Mouse (Mus musculus) kidney, adult 8-10 months (tissue): ENCODE measurements around the gene Ung.

Experiments used
- DNase-seq, 2 experiments: peaks; one replicate each; pipeline ENCODE4 v3.0.0; 2022

Gene Ung

GRCm38 (mm10) chr5:114131521-114131840 lies 1.3 kb downstream of the Ung start:
- peak; percentile 71 to 79 for DNase-seq

- DNase-seq = no peak
These were observed 2.7 kb downstream of the Ung start for GRCm38 (mm10) chr5:114132841-114133240.

GRCm38 (mm10) chr5:114134091-114134534 lies 3.9 kb downstream of the Ung start:
- peak; percentile 46 to 50 for DNase-seq

- DNase-seq = no peak
These were observed 5.3 kb downstream of the Ung start for GRCm38 (mm10) chr5:114135516-114135915.

- no peak for DNase-seq
These were observed 7.5 kb downstream of the Ung start for GRCm38 (mm10) chr5:114137481-114138276.

DNA sequence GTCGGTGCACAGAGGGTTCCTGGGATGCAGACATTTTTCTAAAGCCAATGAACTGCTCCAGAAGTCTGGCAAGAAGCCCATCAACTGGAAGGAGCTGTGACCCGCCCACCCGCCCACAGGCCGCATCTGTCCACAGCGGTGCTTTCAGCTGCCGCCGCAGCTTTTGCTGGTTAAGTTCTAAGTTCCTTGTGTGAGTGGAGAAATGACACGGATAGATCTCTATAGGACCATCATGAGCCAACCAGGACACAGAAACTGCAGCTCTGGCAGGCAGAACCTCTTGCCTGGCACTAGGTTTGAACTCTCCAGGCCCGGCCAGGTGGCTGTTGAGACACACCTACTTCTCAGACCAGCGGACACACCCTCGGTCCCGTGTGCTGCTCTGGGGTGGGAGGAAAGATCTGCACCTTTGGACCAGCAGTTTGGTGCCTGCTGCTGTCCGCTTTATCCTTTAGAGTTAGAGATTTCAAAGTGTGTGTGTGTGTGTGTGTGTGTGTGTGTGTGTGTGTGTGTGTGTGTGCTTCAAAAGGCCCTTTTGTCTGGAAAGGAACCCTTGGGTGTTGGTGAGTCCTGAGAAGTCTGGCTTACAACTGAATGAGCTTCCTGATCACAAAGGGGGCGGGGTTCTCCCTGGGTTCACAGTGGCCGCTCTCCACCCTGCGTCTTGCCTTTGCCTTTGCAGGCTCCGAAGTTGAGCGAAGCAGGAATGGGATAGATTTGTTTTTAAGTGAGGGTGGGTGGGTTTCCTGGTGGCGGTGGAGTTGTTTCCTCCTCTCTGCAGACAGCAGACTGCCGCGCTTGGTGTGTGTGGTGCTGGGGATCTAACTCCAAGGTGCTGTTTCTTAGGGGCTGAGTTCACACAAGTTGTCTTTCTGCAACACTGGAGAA lies 8.3 kb downstream of the Ung start:
- no peak for DNase-seq

GRCm38 (mm10) chr5:114139175-114139574 lies 9.0 kb downstream of the Ung start:
- DNase-seq = peak; percentile 80 to 89

DNA sequence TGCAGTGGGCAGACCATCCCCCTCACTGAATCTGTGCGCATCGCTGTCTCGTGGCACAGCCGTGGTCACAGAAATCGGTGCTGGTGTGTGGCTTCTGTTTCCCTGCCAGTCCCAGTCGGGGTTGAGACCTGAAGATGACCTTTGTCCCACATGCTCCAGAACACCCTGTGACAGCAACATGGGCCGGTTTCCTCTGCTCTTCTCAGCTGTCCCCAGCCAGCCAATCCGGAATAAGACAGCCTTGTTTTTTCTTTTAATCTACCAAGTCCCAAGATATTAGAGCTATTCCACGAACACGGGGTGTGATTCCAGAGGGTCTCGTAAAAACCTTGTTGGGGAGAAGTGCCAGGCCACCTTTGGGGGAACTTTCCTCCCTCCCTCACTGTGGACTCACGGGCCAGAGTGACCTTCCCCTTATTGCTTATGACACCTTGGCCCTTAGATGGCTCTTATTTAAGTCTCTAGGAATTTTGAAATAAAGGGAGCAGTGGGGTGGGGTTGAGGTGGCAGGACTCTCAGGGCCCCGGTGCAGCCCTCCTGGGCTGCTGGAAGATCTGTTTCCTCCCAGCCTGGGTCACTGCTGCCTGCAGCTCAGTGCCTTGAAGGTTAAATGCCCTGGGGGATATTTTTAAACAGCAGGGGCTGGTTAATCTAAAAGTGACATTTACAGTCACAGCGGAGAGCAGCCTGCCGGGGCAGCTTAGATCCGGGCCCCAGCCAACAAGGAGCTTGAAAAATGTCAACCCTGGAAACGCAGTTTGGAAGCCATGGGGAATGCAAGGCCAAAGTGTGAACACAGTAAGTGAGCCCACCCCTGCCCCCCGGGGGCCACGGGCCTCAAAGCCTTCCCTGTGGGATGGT lies 16.1 kb downstream of the Ung start, which contains the start of gene Acacb:
Gene Acacb (plus strand): TSS at position 508 of the 861 bp plus-strand sequence.
- peak; percentile 54 for DNase-seq

DNA sequence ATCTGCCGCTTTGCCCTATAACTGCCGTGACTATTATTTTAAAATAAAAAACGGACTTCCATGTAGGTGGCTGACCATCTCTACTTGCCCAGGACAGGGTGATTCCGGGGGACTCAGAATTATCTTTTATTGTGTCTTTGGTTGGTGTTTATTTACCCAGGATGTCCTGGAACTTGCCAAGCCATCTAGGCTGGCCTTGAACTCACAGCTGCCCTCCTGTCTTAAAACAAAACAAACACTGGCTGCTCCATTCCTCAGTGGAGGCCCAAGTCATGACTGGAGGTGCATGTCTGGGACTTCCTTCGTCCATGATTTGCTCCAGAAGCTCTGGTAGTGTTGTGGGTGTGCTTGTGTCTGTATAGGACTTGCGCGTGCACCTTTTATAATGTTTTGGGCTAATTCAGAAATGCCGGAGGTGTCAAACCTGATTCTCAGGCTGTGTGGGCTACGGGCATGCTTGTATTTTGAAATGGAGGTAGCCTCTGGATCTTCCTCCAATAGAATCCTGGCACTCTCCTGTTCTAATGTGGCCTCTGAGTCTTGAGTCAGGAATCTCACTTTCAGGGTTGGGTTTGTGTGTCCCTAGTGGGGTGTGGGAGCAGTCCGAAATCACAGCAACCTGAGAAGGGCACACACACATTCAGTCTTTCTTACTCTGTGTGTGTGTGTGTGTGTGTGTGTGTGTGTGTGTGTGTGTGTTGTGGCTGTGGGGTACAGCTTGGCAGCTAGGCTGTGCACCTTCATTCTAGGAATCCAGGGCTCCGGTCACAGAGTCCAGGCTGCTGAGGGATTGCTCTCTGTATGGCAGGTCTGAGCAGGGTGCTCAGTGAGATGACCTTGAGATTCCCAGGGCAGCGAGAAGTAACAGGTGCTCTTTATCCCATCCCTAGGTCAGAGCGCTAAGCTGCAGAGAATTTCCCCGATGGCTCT lies 17.1 kb downstream of the Ung start:
- no peak for DNase-seq

DNA sequence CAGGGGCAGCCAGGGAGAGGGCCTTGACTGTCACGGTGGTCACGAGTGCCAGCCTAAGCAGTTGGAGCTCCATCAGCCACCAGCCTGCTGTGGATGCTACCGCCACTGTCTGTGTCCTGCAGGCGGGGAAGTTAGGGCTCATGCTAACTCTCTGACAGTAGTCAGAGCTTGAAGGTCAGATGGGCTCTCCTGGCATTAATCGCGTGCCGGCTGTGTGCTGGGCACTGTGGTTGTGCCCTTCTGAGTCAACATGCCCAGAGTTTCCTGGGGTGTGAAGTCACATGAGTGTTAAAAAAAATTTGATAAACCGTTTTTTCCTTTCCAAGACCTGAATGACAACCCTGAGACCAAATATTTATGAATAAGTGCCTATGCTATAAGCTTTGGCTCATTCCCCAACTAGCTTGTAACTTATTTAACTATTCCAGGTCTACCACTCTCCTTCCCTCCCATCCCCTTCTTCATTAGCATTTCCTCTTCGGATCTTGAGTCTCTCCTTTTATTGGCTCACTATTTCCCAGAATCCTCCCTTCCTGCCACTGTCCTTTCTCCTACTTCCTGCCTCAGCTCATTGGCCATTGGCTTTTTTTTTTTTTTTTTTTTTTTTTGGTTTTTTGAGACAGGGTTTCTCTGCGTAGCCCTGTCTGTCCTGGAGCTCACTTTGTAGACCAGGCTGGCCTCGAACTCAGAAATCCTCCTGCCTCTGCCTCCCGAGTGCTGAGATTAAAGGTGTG lies 22.3 kb downstream of the Ung start:
- DNase-seq = peak in 1 of 2 experiments; percentile 62

GRCm38 (mm10) chr5:114153490-114153889 lies 23.3 kb downstream of the Ung start:
- DNase-seq = no peak

- DNase-seq = no peak
These were observed 24.6 kb downstream of the Ung start for GRCm38 (mm10) chr5:114154765-114155164.

- DNase-seq = peak; percentile 51 to 75
These were observed 25.2 kb downstream of the Ung start for GRCm38 (mm10) chr5:114155168-114155933.

- DNase-seq = no peak
These were observed 27.1 kb downstream of the Ung start for GRCm38 (mm10) chr5:114157236-114157635.

DNA sequence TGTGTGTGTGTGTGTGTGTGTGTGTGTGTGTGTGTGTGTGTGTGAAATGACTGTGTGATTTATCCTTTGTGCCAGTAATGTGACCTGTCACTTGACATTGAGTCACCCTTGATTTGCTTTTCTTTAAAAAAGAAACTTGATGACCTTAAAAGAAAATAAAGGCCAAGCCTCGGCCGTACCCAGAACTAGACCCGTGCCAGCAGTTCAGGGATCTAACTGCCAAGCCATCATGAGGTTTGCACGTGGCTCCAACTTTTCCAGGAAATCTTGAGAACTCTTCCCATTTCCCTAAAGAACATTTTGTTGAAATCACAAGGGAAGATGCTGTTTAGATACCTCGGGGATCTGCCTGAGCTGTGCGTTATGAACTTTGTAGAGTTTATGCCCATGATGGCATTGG lies 31.2 kb downstream of the Ung start:
- DNase-seq = no peak

DNA sequence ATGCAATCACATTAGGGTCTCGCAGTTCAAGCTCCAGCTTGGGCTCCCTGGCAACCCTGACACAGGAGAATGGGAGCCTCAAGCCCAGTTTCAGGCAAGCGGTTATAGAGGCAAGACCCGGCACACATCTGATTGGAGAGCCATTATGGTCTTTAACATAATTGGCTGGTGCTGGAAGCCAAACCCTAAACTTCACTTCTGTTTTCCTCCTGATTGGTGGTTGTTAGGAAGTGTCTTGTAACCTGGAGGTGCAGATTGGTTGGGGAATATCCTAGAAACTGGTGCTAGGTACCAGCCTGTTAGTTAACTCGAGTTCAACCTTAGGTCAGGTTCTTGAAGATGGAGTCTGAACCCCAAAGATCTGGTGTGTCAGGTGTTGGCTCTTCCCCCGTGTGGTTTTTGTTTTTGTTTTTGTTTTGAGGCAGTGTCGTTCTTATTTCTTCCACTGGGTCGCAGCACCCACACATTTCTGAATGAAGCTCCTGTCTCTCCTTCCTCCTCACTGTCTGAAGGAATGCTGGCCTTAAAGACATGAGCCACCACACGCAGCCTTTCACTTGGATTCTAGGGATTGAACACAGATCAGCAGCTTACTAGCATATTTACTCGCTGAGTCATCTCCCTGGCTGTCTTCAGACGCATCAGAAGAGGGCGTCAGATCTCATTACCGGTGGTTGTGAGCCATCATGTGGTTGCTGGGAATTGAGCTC lies 32.1 kb downstream of the Ung start:
- DNase-seq = no peak

DNA sequence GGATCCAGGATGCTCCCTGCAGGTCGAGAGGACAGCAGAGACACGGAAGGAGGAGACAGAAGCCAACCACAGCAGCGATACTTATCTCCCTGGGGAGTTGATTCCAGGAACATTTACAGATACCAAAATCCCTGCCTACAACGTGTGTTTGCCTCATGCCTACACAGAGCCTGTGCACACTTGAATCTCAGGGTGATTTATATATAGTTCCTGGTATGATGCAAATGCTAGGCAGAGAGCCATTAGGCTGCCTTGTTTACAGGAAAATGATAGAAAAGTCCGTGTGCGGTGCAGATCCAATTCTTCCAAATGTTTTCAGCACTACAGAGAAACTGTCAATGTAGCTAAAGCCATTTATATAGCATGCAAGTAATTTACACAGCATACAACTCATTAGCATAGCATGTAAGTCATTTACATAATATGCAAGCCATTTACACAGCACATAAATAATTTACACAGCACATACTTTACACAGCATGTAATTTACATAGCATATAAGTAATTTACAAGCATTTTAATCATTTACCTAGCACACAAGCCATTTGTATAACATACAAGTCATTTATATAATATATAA lies 33.0 kb downstream of the Ung start:
- no peak for DNase-seq

GRCm38 (mm10) chr5:114170345-114170744 lies 40.2 kb downstream of the Ung start:
- DNase-seq = no peak

GRCm38 (mm10) chr5:114172936-114173335 lies 42.8 kb downstream of the Ung start:
- DNase-seq = no peak
